Mouse (Mus musculus) thymus, postnatal 4 days (tissue): Measurements from ENCODE around the gene Cdh8.
"Not testable (repeated sequence)": the region's sequence is repeated elsewhere in the genome, so short reads cannot be mapped to it uniquely, and the experiment has no call there.

Experiments
- DNase-seq: peaks from one replicate; pipeline ENCODE4 v3.0.0; 2021

Cdh8 gene

DNA sequence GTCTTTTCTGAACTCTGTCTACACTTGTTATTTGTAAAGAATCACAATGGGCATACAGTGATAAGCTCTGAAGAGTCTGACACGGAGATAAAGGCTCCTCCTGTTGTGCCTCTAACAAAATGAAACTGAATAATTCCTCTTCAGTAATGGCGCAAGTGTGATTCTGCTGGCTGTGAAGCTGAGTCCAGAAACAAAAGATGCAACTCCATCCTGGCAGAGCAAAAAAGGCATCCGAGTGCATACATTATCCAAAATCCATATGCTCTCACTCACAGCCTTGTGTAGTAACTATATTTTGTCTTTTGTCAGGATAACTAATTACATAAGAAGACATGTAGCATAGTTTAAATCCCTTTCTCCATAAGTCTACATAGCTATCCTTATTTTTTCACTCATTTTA is 149.1 kb downstream of the Cdh8 start:
- no peak for DNase-seq

DNA sequence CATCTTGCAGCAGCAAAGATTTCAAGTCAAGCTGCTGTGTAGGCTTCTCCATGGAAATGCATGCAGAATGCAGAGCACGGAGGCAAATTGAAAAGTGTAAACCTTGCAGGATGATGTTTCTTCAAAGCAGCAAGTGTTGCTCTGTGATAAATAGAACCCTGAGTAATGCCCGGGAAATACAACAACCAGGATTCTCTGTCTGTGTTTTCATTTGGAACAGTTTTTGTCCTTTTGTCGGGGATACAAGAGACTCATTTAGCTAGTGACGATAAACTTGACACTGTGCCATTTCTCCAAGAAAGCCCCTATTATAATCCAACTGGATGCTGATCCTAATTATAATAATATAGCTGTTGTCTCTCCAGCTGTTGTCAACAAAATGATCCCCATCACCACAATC is 181.9 kb downstream of the Cdh8 start:
- DNase-seq, result no peak

DNA sequence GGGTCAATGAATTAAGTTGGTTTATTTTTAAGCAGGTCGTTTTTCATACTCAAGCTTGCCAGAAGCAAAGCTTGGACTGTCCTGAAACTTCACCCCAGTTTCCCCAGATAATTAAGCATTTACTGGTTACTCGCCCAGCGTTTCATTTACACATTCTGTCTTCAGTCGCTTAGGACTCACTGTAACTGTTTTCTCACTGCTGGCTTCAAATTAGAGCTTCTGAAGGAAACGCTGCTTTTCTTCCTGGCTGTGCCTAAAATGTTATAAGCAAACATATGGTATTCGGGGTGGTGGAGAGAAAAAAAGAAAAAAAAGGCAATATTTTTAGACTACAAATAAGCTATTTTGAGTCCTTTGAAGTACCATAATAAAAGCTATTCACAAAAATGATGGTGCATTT is 192.6 kb downstream of the Cdh8 start:
- no peak for DNase-seq

DNA sequence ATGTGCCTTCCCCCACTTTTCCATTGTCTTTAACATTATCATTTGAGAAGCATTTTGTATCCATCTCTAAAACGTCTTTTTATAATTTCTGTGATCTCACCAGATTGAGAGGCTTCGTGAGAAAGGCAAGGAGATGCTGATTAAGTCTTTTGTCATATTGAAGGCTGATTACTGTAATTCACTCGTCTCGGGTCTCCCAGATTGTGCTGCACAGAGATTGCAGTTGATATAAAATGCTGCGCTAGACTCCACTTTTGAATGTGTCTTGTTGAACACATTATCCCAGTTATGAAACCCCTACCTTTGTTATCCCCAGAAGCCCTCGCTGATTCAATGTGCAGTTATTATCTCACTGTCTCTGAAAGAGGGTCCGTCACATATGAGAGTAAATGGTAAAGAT is 211.1 kb downstream of the Cdh8 start:
- no peak for DNase-seq

DNA sequence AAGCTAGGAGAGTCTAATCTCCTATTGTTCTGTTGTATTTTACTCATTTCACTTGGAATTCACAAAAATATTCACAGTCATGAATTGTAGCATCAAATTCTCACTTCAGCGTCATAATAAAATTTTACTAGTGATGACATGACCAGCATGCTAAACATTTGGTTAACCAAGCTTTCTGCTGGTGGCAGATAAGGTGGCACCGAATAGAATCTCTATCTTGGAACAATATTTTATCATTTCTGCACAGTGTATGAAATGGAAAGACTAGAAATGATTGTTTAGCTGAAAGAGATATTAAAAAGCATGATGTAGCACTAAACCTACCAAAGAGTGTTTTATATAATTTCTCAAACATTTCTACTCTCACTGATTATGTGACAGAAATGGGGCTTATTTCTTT is 225.6 kb downstream of the Cdh8 start:
- DNase-seq, result no peak

DNA sequence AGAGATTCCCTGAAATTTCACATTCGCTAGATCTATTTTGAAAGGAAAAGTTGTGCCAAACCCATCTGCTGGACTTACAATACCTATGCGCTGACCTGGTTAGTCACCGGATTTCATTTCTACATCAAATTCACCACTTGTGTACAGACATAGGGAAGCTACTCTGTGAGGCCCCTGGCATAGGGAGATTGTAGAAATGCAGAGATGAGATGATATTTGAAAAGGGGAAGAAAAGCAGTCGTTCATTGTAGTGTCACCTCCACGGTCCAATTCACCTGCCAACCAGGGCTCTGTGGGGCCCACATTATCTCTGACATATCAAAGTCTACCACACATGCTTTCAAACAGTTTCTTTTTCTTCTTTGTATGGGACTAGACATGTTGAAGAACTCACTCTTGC is 229.4 kb downstream of the Cdh8 start:
- DNase-seq, result no peak

DNA sequence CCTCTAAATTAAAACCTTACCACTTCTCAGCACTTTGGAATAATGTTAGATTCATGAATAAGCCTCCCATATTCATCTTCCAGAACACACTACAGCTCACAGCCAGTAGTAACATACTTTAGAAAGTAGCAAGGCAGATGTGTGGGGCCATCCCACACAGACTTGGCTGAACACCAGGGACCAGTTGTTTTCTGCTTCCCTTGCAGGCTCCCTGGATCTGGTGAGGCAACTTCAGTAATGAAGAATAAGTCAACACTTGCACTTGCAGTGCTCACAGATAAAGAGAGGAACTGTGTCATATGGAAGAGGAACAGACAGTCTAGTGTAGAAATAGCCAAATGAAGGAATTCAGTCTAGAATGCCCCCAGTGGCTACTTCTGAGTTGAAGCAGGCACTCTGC is 232.1 kb downstream of the Cdh8 start:
- no peak for DNase-seq

DNA sequence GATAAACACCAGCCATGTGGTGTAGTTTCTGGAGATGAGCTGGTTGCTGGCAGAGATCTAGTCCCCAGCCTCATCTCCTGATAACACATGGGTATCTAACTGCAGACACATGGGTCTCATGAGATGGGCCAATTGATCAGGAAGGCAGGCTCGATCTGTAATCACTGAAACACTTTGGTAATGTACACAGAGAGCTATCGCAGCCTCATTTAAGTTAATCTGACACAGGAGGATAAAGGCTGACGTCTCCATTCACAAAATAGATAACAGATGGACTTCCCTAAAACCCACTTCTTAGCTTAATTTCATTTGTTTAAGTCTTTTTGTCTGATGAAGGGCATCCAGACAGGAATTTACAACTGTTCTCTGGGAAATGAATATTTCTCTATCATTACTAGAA is 249.3 kb downstream of the Cdh8 start:
- DNase-seq, result no peak

DNA sequence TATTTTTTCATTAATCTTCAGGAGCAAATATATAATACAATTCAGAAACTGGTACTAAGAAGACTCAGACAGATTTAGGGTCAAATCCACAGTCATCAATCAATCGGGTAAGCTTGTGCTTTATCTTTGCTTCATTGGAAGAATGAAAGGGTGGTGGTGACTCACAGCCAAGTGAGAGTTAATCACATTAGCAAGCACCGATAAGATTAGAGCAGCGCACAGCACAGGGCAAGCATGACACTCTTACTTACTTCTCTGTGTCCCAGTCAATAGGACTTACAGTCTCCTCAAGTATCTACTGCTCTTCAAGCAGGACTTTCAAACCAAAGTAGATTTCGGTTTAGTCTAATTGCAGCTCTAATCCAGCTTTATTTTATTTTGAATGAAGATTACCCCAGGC is 254.6 kb downstream of the Cdh8 start:
- no peak for DNase-seq

DNA sequence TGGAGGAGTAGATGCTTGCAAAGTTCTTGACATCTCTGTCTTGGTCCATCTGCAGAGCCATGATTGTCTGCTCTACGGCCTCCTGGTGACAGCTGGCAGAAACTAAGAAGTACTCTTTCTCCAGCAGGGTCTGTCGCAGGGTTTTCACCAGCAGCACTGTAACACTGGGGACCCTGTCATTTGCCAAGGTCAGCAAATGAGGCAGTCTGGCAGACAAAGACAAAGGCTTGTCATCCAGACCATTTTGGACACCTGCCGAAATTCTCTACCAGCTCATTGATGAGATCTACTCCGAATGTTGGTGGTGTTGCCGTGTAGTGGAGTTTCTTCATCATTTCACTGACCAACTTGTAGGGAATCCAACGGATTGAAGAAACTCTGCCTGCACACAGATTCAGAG is 270.8 kb downstream of the Cdh8 start:
- DNase-seq, result no peak

DNA sequence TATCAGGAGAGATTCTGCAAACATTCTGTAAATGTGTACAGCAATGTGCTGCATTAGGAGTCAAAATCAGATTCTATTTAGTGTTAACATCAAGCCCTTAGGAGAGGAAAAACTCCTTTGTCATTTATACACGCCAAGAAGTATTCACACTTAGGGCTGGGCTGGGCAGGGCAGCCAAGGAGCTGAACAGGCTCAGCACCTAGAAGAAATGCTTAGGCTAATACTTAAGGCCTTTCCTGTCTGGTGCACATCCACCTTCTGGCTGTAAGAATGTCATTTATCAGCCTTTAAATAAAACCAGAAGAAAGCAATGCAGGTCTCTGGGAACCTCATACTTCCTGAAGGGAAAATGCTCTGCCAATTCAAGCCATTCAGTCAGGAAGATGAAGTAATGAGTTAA is 271.5 kb downstream of the Cdh8 start:
- DNase-seq, result not testable (repeated sequence)

DNA sequence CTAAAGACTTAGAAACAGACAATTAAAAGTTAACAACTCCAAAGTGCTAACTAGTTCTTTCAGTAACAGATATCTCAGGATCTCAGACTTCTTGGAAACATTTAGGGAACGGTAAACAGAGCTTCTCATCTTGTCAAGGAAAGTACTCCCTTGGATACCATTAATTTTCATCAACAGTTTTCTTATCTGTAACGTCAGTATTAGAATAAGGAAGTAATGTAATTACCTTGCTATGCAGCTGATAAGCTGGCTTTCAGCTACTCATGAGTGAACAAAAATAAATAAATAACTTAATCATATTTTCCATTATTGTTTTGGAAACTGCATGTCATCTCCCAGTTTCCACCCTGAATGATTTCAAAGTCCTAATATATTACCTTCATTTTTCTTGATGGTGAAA is 317.8 kb downstream of the Cdh8 start:
- DNase-seq, result no peak

DNA sequence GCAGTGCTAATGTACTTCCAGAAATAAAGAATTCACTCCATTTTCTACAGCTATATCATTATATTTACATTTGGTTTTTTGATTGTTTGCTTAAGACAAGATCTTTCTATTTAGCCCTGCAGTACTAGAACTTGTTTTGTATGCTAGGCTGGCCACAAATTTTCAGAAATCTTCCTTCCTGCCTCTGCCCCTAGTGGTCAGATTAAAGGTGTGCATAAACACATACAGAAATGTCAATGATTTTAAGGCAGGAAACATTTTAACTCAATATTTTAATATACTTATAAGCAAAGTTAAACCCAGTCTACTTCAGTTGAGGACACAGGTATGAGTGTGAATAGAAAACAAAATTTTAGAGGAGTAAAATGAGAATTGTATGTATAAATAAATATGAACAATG is 364.9 kb downstream of the Cdh8 start:
- DNase-seq, result no peak

DNA sequence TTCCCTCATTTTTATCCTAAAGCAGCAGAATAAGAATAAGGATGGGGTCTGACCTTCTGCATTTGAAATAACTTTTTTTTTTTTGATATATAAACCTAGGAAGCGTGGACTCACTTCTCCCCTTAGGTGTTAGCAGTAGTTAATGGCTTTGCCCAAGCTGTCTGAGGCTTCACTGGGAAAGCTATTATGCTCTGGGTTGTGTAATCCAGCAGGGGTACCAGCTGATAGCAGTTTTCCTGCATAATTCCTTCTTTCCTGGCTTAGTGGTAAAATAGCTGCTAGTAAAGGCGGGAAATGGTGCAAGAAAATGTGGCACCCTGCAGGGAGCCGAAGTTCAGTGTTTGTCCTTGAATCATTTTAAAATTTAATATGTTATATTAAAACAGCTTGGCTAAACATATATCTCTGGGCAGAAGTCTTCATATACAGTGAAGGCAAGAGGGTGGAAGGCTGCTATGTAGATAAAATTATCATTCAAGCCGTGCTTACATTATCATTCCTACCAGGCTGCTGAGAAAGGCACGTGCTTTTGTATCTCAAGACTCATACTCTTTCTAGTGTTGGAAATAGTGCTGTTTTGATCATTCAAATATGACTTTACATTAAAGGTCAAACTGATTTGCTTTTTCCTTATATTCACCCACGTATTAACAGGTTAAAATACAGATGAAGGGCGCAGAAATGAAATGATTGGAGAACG is 367.5 kb downstream of the Cdh8 start:
- no peak for DNase-seq

DNA sequence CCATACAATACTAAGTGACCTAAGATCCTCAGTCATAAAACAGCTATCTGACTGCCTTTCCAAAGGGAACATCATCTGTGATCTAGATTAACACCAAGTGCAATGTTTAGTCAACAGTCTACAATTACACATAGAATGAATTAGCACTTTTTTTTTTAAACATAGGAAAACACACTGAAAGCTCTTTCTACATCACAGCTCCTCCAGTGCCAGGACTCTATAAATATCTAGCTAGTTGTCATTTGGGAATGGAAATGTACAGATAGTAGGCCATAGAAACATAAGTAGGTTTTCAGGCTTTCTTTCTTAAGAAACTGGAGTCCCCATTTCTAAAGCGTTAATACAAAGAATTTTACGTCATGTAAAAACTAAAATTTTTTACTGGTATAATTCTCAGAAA is 375.8 kb downstream of the Cdh8 start:
- no peak for DNase-seq

DNA sequence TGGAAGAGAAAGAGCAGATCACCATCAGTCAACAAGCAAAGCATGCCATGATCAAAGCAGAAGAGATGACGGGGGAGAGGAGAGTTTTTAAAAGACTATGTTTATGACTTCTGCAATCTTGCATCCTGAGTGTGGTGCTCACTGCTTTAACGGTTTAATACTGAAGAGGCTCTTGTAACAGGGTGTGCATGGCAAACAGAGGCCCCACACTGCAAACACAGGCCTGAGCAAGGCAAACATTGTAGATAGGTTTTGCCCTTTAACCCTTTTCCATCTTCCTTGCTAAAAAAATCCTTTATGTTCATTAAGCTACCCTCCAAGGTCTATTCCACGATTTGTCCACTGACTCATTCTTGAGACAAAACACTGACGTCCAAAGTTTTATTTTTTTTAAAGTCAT is 385.2 kb downstream of the Cdh8 start:
- DNase-seq, result no peak
